Mouse (Mus musculus) hindbrain, postnatal 0 days (tissue): ENCODE data around the gene Comtd1. TPM values are rescaled to one million over a fixed set of nuclear protein-coding genes. Genes with fewer than 3 reads are reported as not detected.
A peak's percentile ranks its signal among the peaks of the same experiment; 100 is the strongest.

Experiments
- ATAC-seq: fragments of 200-750 bp; cut with Nextera tagmentation; 2 replicates; pipeline ENCODE4 v1.8.0; 2017; ENCODE audit warnings: mild to moderate bottlenecking, moderate TSS enrichment, moderate library complexity
- DNase-seq: peaks from one replicate; pipeline ENCODE4 v3.0.0-alpha.2; 2015; ENCODE audit warnings: low spot score
- H3K27ac ChIP-seq: fragments of 300-500 bp; sonication (generic); 2 replicates; pipeline ENCODE4 v1.5.1; 2014; ENCODE audit warnings: mild to moderate bottlenecking
- H3K27me3 ChIP-seq: fragments of 300-500 bp; sonication (generic); 2 replicates; pipeline ENCODE4 v1.6.1; 2014; ENCODE audit warnings: low read length, mixed read lengths; ENCODE audit not compliant: insufficient read depth
- H3K36me3 ChIP-seq: fragments of 300-500 bp; sonication (generic); 2 replicates; pipeline ENCODE4 v1.6.1; 2014; ENCODE audit warnings: low read length, mixed read lengths; ENCODE audit not compliant: insufficient read depth
- H3K4me1 ChIP-seq: fragments of 300-500 bp; sonication (generic); 2 replicates; pipeline ENCODE4 v1.6.1; 2014; ENCODE audit warnings: antibody characterized with exemption, low read length, mixed read lengths; ENCODE audit not compliant: insufficient read depth
- H3K4me2 ChIP-seq: fragments of 300-500 bp; sonication (generic); 2 replicates; pipeline ENCODE4 v1.6.1; 2014; ENCODE audit warnings: low read depth, mild to moderate bottlenecking, low read length, moderate library complexity, mixed read lengths
- H3K4me3 ChIP-seq: fragments of 300-500 bp; sonication (generic); 2 replicates; pipeline ENCODE4 v1.5.1; 2014; ENCODE audit warnings: low read length
- H3K9ac ChIP-seq: fragments of 300-500 bp; sonication (generic); replicated peaks from 2 replicates; pipeline ENCODE4 v1.6.1; 2014; ENCODE audit warnings: mild to moderate bottlenecking, low read length, moderate library complexity, mixed read lengths
- H3K9me3 ChIP-seq: fragments of 300-500 bp; sonication (generic); 2 replicates; pipeline ENCODE4 v1.6.1; 2016; ENCODE audit warnings: low read length, mixed read lengths
- CTCF ChIP-seq: IDR thresholded peaks from 2 replicates; pipeline ENCODE4 v1.5.1; 2016; ENCODE audit warnings: antibody characterized with exemption, control low read depth, low read depth
- WGBS: fragments of 180-500 bp; shearing (Covaris S2); extraction: QIAGEN DNeasy Blood & Tissue Kit; methylation state at CpG from one replicate; pipeline ENCODE4 v1.1.7; 2014; 5-methylcytosine and 5-hydroxymethylcytosine counted together
- polyA plus RNA-seq: library from polyadenylated mRNA; unstranded; fragments of >200 nt; fragmentation: Nextera tagmentation; extraction: Ambion mirVana; gene quantifications from 2 replicates; pipeline ENCODE4 v1.2.1, GENCODE M21; 2015
- total RNA-seq: library from RNA; depleted of rRNA; stranded (reverse); fragments of >200 nt; gene quantifications from 2 replicates; pipeline ENCODE4 v1.2.3, GENCODE M21; 2014

Comtd1 gene
- total and polyA plus RNA-seq, 2 experiments from 2014 or later: 47.9 to 62.2 TPM

DNA sequence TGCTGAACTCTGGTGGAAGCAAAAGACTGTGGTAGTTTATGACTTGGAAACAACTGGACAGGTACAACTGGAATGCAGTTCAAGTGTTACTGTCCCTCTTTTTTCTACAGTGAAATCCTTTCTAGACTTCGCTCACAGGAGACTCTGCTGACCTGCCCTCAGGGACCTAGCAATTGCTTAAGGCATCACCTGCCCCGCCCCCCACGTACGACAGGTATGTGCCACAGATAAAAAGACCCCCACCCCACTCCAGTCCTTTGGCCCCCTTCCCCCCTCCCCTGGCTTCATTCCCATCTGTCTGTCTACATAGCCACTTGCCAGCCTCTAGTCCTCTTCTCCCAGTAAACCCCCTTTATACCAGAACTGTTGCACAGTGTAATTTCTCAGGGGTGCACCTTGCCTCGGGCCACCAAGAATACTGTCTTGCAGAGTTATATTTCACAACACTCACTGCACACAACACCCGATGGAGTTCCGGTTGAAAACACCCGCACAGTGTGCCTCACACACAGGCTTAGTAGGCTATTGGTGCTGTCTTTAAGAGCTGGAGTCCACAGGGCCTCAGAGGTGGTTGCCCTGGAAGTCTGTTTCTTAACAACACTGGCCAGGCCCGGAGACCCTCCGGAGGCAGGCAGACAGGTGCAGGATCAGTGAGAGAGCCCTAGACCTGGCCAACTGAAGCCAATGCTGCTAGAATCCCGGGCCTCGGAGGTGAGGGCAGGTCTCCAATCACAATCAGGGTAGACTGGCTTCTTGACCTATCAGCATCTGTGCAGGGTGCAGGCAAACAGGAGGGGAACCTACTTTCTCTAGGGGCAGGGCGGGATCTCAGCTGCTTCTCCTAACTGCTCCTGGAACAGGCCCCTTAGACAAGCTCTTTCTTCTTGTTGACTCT is 994 bp upstream of the Comtd1 start:
- DNase-seq (no peak), ATAC-seq (no peak)
- H3K27me3 ChIP-seq: no peaks in the 10 kb centered on the region
- 0 out of 2 replicates have a peak, but pooled peaks cover 6% of the 10 kb centered on the region for H3K36me3 ChIP-seq
- no peaks in the 10 kb centered on the region for H3K9me3 ChIP-seq
- no peak overlapping the region for H3K9ac ChIP-seq
- TF ChIP-seq CTCF: no peak
- H3K4me3 ChIP-seq: no peak overlapping the region
- peaks cover 14% of the 10 kb centered on the region for H3K4me1 ChIP-seq
- H3K4me2 ChIP-seq: no peak overlapping the region
- no peak overlapping the region for H3K27ac ChIP-seq
- 89% methylated on average over 13 of the region's 13 CpGs for WGBS

DNA sequence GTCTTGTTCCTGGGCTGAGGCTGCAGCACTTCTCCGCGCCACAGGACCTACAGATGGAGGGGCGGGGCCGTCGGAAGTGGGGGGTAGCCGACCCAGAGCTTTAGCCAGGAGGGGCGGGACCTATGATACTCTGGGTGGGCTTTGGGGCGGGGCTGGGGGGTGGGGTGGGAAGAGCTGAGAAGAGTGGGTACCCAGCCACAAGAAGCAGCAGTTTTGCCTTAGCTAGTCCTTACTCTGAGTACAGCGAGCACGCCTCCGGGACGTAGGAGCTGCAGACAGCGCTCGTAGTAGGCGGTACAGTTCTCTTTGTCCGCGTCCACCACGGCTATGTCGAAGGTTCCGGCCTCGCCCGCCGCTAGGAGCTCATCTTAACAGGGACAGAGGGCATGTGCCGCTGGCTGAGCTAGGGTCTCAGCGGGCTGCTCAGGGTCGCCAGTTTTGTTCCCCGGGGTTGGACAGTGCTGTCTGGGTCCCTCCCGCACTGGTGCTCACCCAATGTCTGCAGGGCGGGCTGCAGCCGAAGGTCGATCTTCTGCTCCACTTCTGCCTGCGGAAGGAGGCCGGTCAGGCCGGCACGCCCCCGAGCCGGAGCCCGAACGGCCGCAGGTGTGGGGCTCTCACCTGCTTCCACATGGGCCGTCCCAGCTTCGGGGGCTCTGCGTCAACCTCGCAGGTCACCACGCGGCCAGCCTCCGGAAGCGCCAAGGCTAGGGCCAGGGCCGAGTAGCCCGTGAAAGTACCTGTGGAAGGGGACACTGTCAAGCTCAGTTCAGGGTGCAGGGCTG is 1.2 kb downstream of the Comtd1 start:
- peak overlapping the region; percentile 83 for H3K9ac ChIP-seq
- peak overlapping the region; percentile 79 for H3K4me3 ChIP-seq
- H3K4me2 ChIP-seq: peak overlapping the region; percentile 96
- WGBS: under 1% methylated on average over 49 of the region's 50 CpGs
- DNase-seq: peak; percentile 81
- peak overlapping the region; percentile 77 for H3K27ac ChIP-seq
- ATAC-seq: peak; percentile 55
- no peaks in the 10 kb centered on the region for H3K27me3 ChIP-seq
- no peak for TF ChIP-seq CTCF
- H3K9me3 ChIP-seq: no peaks in the 10 kb centered on the region
- peaks cover 28% of the 10 kb centered on the region; the same call in 1 of the 2 replicates for H3K36me3 ChIP-seq
- peaks cover 7% of the 10 kb centered on the region; the same call in 1 of the 2 replicates for H3K4me1 ChIP-seq

DNA sequence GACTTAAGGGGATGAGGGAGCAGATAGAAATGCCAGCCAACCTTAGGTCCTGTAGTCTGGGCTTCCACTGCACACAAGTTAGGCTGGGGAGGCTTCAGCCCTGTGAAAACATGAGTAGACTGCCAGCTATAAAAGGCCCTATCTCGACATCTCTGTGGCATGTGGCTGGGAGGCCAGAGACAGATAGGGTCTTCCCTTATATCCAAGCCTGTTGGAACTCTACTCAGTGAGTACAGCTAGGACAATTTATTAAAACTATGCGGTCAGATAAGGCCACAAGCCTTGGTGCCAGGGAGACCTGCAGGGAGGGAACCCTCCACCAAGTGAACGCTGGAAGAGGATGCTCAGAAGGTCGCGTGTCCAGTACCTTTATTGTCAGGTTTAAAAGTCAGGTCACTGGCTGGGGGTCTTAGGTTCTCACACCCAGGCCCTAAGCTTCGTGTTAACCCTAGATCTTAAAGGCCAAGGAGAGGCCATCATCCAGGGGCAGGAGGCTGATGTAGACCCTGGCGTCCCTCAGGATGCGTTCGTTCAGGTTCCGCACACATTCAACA is 1.9 kb downstream of the Comtd1 start:
- H3K4me2 ChIP-seq: peak overlapping the region; percentile 96
- H3K4me3 ChIP-seq: peak overlapping the region; percentile 79
- peaks cover 33% of the 10 kb centered on the region for H3K36me3 ChIP-seq
- DNase-seq (no peak), ATAC-seq (no peak)
- no peak for TF ChIP-seq CTCF
- H3K9me3 ChIP-seq: no peaks in the 10 kb centered on the region
- H3K27ac ChIP-seq: peak overlapping the region; percentile 77
- H3K9ac ChIP-seq: no peak overlapping the region
- no peaks in the 10 kb centered on the region for H3K27me3 ChIP-seq
- 17% methylated on average over 10 of the region's 10 CpGs for WGBS
- H3K4me1 ChIP-seq: peaks cover 7% of the 10 kb centered on the region; the same call in 1 of the 2 replicates

DNA sequence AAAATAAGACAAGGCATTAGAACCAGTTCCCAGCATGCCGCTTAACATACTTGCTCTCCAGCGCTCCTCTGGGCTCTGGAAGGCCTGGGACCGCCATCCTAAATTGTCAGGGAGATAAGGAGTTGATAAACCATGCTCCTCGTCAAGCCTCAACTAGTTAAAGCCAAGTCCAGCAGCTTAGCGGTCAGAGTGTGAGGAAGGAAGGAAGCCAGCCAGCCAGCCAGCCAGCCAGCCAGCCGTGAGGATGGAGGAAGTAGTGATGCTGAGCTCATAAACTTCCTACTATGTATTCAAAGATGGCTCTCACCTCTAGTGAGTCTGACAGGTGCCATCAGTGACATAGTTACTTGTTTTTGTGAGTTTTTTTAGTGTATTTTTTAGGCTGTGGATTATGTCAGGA is 5.5 kb downstream of the Comtd1 start:
- H3K27me3 ChIP-seq: no peaks in the 10 kb centered on the region
- H3K9ac ChIP-seq: no peak overlapping the region
- peaks cover 7% of the 10 kb centered on the region; the same call in 1 of the 2 replicates for H3K4me1 ChIP-seq
- 82% methylated on average over 6 of the region's 6 CpGs for WGBS
- no peak for ATAC-seq
- no peak overlapping the region for H3K4me3 ChIP-seq
- peaks cover 46% of the 10 kb centered on the region for H3K36me3 ChIP-seq
- H3K9me3 ChIP-seq: no peaks in the 10 kb centered on the region
- no peak overlapping the region for H3K4me2 ChIP-seq
- TF ChIP-seq CTCF: no peak
- DNase-seq: no peak
- H3K27ac ChIP-seq: 0 out of 2 replicates have a peak overlapping the region, but pooled peaks have one; percentile 26

DNA sequence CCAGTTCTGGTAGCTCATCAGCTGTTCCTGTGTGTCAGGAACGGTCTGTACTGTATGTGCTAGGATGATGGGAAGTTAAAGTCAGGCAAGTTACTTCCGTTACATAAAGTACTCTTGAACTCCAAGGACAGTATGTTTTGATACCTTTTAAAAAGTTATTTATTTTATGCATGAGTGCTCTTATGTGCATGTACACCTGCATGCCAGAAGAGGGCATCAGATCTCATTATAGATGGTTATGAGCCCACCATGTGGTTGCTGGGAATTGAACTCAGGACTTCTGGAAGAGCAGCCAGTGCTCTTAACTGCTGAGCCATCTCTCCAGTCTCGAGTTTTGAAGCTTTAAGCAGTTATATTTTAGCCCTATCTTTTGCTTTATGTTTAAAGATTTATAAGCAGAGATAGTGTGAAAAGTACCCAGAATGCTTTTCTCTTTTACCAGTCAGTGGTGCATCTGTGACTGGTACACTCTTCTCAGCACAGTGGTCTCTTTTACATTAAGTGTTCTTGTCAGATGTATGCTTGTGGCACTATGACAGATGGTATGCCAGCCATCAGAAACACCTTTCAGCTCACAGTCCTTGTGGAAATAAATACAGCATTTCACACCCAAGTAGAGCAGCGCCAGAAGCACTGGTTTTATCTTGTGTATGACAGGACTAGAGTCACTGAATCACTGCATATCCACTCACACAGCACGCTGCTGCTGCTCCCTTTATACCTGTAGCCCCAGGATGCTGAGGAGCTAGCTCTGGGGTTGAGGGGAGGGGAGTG is 6.8 kb downstream of the Comtd1 start:
- no peak overlapping the region for H3K4me2 ChIP-seq
- H3K4me3 ChIP-seq: no peak overlapping the region
- peaks cover 58% of the 10 kb centered on the region for H3K36me3 ChIP-seq
- ATAC-seq: no peak
- peak; percentile 31; the same call in 1 of the 2 replicates for TF ChIP-seq CTCF
- no peak overlapping the region for H3K27ac ChIP-seq
- H3K27me3 ChIP-seq: no peaks in the 10 kb centered on the region
- 91% methylated on average over 5 of the region's 5 CpGs for WGBS
- H3K4me1 ChIP-seq: peaks cover under 1% of the 10 kb centered on the region; the same call in 1 of the 2 replicates
- no peak overlapping the region for H3K9ac ChIP-seq
- DNase-seq: no peak
- H3K9me3 ChIP-seq: no peaks in the 10 kb centered on the region
